Mouse (Mus musculus): Measurements from ENCODE around the gene Vtn. TPM values are rescaled to one million over a fixed set of nuclear protein-coding genes. Genes with fewer than 3 reads are reported as not detected.
"Not testable (repeated sequence)": the region's sequence is repeated elsewhere in the genome, so short reads cannot be mapped to it uniquely, and the experiment has no call there.

Gene Vtn
- polyA plus RNA-seq, 1 experiment: 182 TPM

DNA sequence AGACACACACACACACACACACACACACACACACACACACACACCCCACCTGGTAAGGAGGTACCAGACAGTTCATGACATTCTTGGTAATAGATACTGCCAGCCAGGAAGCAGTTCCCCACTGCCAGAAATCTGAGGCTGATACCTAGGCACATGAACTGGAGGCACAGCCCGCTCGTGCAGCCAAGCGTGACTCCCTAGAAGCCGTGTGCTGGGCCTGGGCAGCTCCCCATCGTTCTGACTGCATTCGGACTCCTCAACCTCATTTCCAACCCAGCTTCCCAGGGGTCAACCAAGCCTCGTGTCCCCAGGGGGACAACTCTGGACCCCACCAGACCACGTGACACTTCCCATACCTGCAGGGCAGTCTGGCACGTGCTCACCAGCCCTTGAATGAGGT is 29.8 kb downstream of the Vtn start:
- no peak for TF ChIP-seq POLR2A (IDR thresholded peaks at IDR 0.05; ENCODE audit: extremely low read depth, insufficient read depth, low read length)
- no peak for TF ChIP-seq CTCF (IDR thresholded peaks at IDR 0.05; ENCODE audit: extremely low read depth, insufficient read depth, low read length)
- H3K4me3 ChIP-seq (ENCODE audit: insufficient read depth, low read length): no peak overlapping the region
- H3K4me1 ChIP-seq (ENCODE audit: control insufficient read depth, insufficient read depth, low read length): no peaks in the 10 kb centered on the region
- H3K27ac ChIP-seq (ENCODE audit: insufficient read depth, low read length): no peak overlapping the region

GRCm38 (mm10) chr11:78530001-78530400 is 31.1 kb downstream of the Vtn start:
- no peak for TF ChIP-seq POLR2A (IDR thresholded peaks at IDR 0.05; ENCODE audit: extremely low read depth, insufficient read depth, low read length)
- TF ChIP-seq CTCF (IDR thresholded peaks at IDR 0.05; ENCODE audit: extremely low read depth, insufficient read depth, low read length): no peak
- Histone ChIP-seq H3K4me1 (ENCODE audit: control insufficient read depth, insufficient read depth, low read length) (peaks cover under 1% of the 10 kb centered on the region; the same call in 1 of the 2 replicates), H3K27ac (ENCODE audit: insufficient read depth, low read length) (no peak overlapping the region), H3K4me3 (ENCODE audit: insufficient read depth, low read length) (no peak overlapping the region)

DNA sequence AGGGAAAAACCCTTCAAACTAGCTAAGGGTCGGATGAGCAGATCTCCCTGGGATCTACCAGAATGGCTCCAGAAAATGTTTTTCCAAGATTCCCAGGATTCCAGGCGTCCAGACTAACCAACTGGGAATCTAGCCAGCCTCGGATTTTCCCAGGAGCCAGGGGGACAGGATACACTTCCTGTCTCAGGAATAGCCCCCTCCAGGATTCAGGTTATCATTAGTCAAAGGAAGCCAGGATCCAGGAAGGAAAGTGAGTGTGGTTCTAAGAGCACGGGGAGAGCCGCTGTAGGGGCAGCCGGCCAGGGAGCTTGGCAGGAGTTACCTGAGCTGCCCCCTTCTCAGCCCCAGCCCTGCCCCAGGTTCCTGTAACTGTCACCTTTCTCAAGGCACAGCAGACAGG is 32.2 kb downstream of the Vtn start:
- no peak overlapping the region for H3K4me3 ChIP-seq (ENCODE audit: insufficient read depth, low read length)
- no peak for TF ChIP-seq POLR2A (IDR thresholded peaks at IDR 0.05; ENCODE audit: extremely low read depth, insufficient read depth, low read length)
- no peak for TF ChIP-seq CTCF (IDR thresholded peaks at IDR 0.05; ENCODE audit: extremely low read depth, insufficient read depth, low read length)
- H3K27ac ChIP-seq (ENCODE audit: insufficient read depth, low read length): peak overlapping the region; percentile 15; the same call in 1 of the 2 replicates

GRCm38 (mm10) chr11:78531515-78531914 is 32.6 kb downstream of the Vtn start:
- not testable (repeated sequence) for H3K4me1 ChIP-seq (ENCODE audit: control insufficient read depth, insufficient read depth, low read length); H3K27ac ChIP-seq (ENCODE audit: insufficient read depth, low read length); H3K4me3 ChIP-seq (ENCODE audit: insufficient read depth, low read length)

More for the DNA sequence above, 32.2 kb downstream of the Vtn start:
- peaks cover 3% of the 10 kb centered on the region; the same call in 1 of the 2 replicates for H3K4me1 ChIP-seq (ENCODE audit: control insufficient read depth, insufficient read depth, low read length)

- Histone ChIP-seq H3K27ac (ENCODE audit: insufficient read depth, low read length) (no peak overlapping the region), H3K4me1 (ENCODE audit: control insufficient read depth, insufficient read depth, low read length) (peaks cover 5% of the 10 kb centered on the region; the same call in 1 of the 2 replicates), H3K4me3 (ENCODE audit: insufficient read depth, low read length) (no peak overlapping the region)
- no peak for TF ChIP-seq POLR2A (IDR thresholded peaks at IDR 0.05; ENCODE audit: extremely low read depth, insufficient read depth, low read length)
- no peak for TF ChIP-seq CTCF (IDR thresholded peaks at IDR 0.05; ENCODE audit: extremely low read depth, insufficient read depth, low read length)
These were observed 35.6 kb downstream of the Vtn start for GRCm38 (mm10) chr11:78534516-78534915.

GRCm38 (mm10) chr11:78535376-78536079 is 36.6 kb downstream of the Vtn start:
- peak overlapping the region; percentile 13; the same call in 1 of the 2 replicates for H3K27ac ChIP-seq (ENCODE audit: insufficient read depth, low read length)
- no peak for TF ChIP-seq CTCF (IDR thresholded peaks at IDR 0.05; ENCODE audit: extremely low read depth, insufficient read depth, low read length)
- TF ChIP-seq POLR2A (IDR thresholded peaks at IDR 0.05; ENCODE audit: extremely low read depth, insufficient read depth, low read length): no peak
- peaks cover 5% of the 10 kb centered on the region; the same call in 1 of the 2 replicates for H3K4me1 ChIP-seq (ENCODE audit: control insufficient read depth, insufficient read depth, low read length)
- H3K4me3 ChIP-seq (ENCODE audit: insufficient read depth, low read length): peak overlapping the region; percentile 65

DNA sequence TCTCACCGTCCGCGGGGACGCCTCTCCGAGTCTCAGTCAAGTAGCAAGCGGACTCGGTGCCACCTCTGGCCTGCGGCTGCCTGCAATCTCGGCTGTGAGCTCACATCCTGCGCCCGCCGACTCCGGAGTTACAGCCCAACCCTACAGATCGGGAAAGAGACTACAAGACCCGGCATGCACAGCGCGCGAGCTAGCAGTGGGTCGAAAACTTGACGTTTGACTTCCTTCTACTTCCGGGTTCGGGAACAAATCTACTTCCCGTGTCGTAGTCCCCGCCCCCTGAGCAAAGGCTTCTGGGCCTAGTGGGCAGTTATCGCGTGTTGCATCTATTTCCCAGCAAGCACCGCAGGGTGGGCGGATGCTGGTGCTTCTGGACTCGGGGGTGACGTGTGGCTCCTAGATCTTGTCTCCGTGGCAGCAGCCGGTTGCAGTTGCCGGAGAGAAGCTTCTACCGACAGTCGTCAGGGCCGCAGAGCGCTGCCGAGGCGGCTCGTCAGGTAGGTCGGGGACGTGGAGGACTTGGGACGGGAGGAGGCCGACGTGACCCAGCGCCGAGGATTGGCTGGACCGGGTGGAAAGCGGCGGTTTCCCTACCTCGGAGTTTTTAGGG is 37.3 kb downstream of the Vtn start, which contains the start of the genes Tnfaip1 and Ift20:
Tnfaip1 (minus strand) TSS at position 253 of the 610 bp plus-strand sequence.
Ift20 (plus strand) TSS at position 282 of the 610 bp plus-strand sequence.
- peak within 1 kb of the TSS; percentile 65 for H3K4me3 ChIP-seq (ENCODE audit: insufficient read depth, low read length)
- peak; percentile 90 for TF ChIP-seq POLR2A (IDR thresholded peaks at IDR 0.05; ENCODE audit: extremely low read depth, insufficient read depth, low read length)
- no peak for TF ChIP-seq CTCF (IDR thresholded peaks at IDR 0.05; ENCODE audit: extremely low read depth, insufficient read depth, low read length)
- peak within 1 kb of the TSS; percentile 13; the same call in 1 of the 2 replicates for H3K27ac ChIP-seq (ENCODE audit: insufficient read depth, low read length)
- peaks cover 5% of the 10 kb centered on the region; the same call in 1 of the 2 replicates for H3K4me1 ChIP-seq (ENCODE audit: control insufficient read depth, insufficient read depth, low read length)

GRCm38 (mm10) chr11:78536690-78537084 is 37.8 kb downstream of the Vtn start:
- TF ChIP-seq POLR2A (IDR thresholded peaks at IDR 0.05; ENCODE audit: extremely low read depth, insufficient read depth, low read length) (no peak), CTCF (IDR thresholded peaks at IDR 0.05; ENCODE audit: extremely low read depth, insufficient read depth, low read length) (no peak)
- Histone ChIP-seq H3K27ac (ENCODE audit: insufficient read depth, low read length) (no peak overlapping the region), H3K4me3 (ENCODE audit: insufficient read depth, low read length) (peak overlapping the region; percentile 65), H3K4me1 (ENCODE audit: control insufficient read depth, insufficient read depth, low read length) (peaks cover 5% of the 10 kb centered on the region; the same call in 1 of the 2 replicates)

GRCm38 (mm10) chr11:78540358-78540757 is 41.5 kb downstream of the Vtn start:
- Histone ChIP-seq H3K4me1 (ENCODE audit: control insufficient read depth, insufficient read depth, low read length) (peaks cover 1% of the 10 kb centered on the region; the same call in 1 of the 2 replicates), H3K4me3 (ENCODE audit: insufficient read depth, low read length) (no peak overlapping the region), H3K27ac (ENCODE audit: insufficient read depth, low read length) (no peak overlapping the region)
- no peak for TF ChIP-seq CTCF (IDR thresholded peaks at IDR 0.05; ENCODE audit: extremely low read depth, insufficient read depth, low read length)
- no peak for TF ChIP-seq POLR2A (IDR thresholded peaks at IDR 0.05; ENCODE audit: extremely low read depth, insufficient read depth, low read length)
